Mouse (Mus musculus): ENCODE results near the gene Ephb1.

- TF ChIP-seq CTCF (conservative IDR thresholded peaks at IDR 0.05 in 1 of 2, IDR thresholded peaks at IDR 0.05 in 1 of 2; ENCODE audit: low read depth in 2 of 2, low read length in 2 of 2) (no peak), JUN (IDR thresholded peaks at IDR 0.05; ENCODE audit: insufficient read depth, low read depth, low read length) (no peak)
Observed at GRCm38 (mm10) chr9:102340768-102341167, 13.7 kb downstream of the Ephb1 start.

All from CH12.LX (cell line).